ENCODE assay signal across 8 mouse cellular contexts in the genomic region with DNA sequence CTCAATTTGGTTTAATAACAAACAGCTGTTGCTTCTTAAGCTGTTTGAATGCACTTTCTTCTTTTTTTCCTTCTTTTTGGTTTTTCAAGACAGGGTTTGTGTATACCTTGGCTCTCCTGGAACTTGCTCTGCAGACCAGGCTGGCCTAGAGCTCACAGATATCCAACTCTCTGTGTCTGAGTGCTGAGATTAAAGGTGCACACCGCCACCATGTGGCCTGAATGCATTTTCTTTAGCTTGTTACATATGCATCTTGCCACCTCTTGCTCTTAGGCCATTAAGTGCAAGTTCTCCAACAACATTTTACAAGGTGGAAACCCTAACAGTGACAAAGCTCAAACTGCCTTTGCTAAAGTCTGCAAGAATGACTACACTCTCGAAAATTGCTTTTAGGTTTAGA. TPM values are rescaled to one million over a fixed set of nuclear protein-coding genes. Genes with fewer than 3 reads are reported as not detected.
DNase-seq lines count a peak whose midpoint lies in the region; ATAC-seq and TF ChIP-seq lines count a peak whose summit lies in the region.

No protein-coding gene starts in this region.

- DNase-seq in gastrocnemius, adult 2 months = peak; percentile 52
- DNase-seq in gastrocnemius, postnatal 36 days = no peak
- DNase-seq in right cerebral cortex, adult 2 months (ENCODE audit: low spot score in 2 of 2) = peak; percentile 39 to 68
- DNase-seq in right cerebral cortex, postnatal 25 days = no peak
- peak; percentile 63 to 69 for DNase-seq in cerebellum, postnatal 36 days
- peak; percentile 51 for DNase-seq in mesoderm, embryonic 11.5 days (ENCODE audit: low read depth, low spot score)
- DNase-seq in thymus, postnatal 25 days = peak; percentile 77

- H3K4me3 ChIP-seq in gastrocnemius, adult 2 months = no peak overlapping the region

- peak; percentile 61 for ATAC-seq in inflammation-experienced regulatory T-cells, adult 6 months

- intact Hi-C loops in gastrocnemius, adult 2 months (cut with DNase I) = loop anchor here (5.0 to 10.0 kb wide), 3 partner anchors 111 to 196 kb away; no protein-coding TSS in a partner anchor
- intact Hi-C loops in gastrocnemius, postnatal 36 days (cut with DNase I) = loop anchor here (5.0 to 10.0 kb wide), 2 partner anchors 196 to 408 kb away; no protein-coding TSS in a partner anchor

- peak; percentile 55 for TF ChIP-seq CTCF in gastrocnemius, adult 2 months (IDR thresholded peaks at IDR 0.05)

- H3K27ac ChIP-seq in gastrocnemius, adult 2 months = no peak overlapping the region

RNA-seq across cellular contexts. Expression of a gene that starts 15.1 kb away (rescaled TPM):
- 10 to 100 TPM in 1 of 2 experiments, 1 to 10 TPM in 1; 9.5 to 12.1 TPM for total RNA-seq in gastrocnemius, adult 2 months (2021)
- total RNA-seq in gastrocnemius, postnatal 36 days (2021) = 1 to 10 TPM; 6.3 to 8.8 TPM
- 10 to 100 TPM; 11.5 to 21.5 (median 18.4) TPM for polyA plus RNA-seq in inflammation-experienced regulatory T-cells, adult 6 months (2017; shearing (Covaris generic))

RNA-seq across cellular contexts. Expression of a gene that starts 18.3 kb away (rescaled TPM):
- total RNA-seq in gastrocnemius, adult 2 months (2021) = 10 to 100 TPM; 18.5 to 22.5 TPM
- total RNA-seq in gastrocnemius, postnatal 36 days (2021) = 10 to 100 TPM; 12.8 to 18.5 TPM
- polyA plus RNA-seq in inflammation-experienced regulatory T-cells, adult 6 months (2017; shearing (Covaris generic)) = 10 to 100 TPM; 47.0 to 64.4 (median 50.1) TPM

Comparison
In these comparisons a context has a peak if more than half of its experiments do, and no peak if none do; other contexts are left out.
1. DNase-seq: peak in gastrocnemius, adult 2 months (single experiment), right cerebral cortex, adult 2 months (2 of 2), cerebellum, postnatal 36 days (2 of 2), mesoderm, embryonic 11.5 days (single experiment) and thymus, postnatal 25 days (single experiment); none in gastrocnemius, postnatal 36 days (0 of 2) and right cerebral cortex, postnatal 25 days (single experiment).